Mouse (Mus musculus) kidney, embryonic 14.5 days (tissue): ENCODE results near the gene Cbx3. TPM values are rescaled to one million over a fixed set of nuclear protein-coding genes. Genes with fewer than 3 reads are reported as not detected.
A peak's percentile ranks its signal among the peaks of the same experiment; 100 is the strongest.

Source experiments
- ATAC-seq: fragments of 200-750 bp; cut with Nextera tagmentation; 2 replicates; pipeline ENCODE4 v1.8.0; 2017; ENCODE audit warnings: moderate number of reproducible peaks, mild to moderate bottlenecking, moderate TSS enrichment, moderate library complexity; ENCODE audit not compliant: low FRiP score, low TSS enrichment
- H3K27ac ChIP-seq: fragments of 300-500 bp; sonication (generic); 2 replicates; pipeline ENCODE4 v1.5.1; 2014; ENCODE audit warnings: low read depth, mild to moderate bottlenecking, low read length, moderate library complexity, mixed read lengths
- H3K27me3 ChIP-seq: fragments of 300-500 bp; sonication (generic); 2 replicates; pipeline ENCODE4 v1.6.1; 2014; ENCODE audit warnings: mild to moderate bottlenecking, low read length; ENCODE audit not compliant: control insufficient read depth, insufficient read depth
- H3K36me3 ChIP-seq: fragments of 300-500 bp; sonication (generic); 2 replicates; pipeline ENCODE4 v1.6.1; 2014; ENCODE audit warnings: low read length, mixed read lengths; ENCODE audit not compliant: control insufficient read depth, insufficient read depth
- H3K4me1 ChIP-seq: fragments of 300-500 bp; sonication (generic); 2 replicates; pipeline ENCODE4 v1.6.1; 2014; ENCODE audit warnings: low read length, mixed read lengths; ENCODE audit not compliant: control insufficient read depth, insufficient read depth
- H3K4me2 ChIP-seq: fragments of 300-500 bp; sonication (generic); replicated peaks from 2 replicates; pipeline ENCODE4 v1.6.1; 2014; ENCODE audit warnings: low read depth, mild to moderate bottlenecking, low read length
- H3K4me3 ChIP-seq: fragments of 300-500 bp; sonication (generic); 2 replicates; pipeline ENCODE4 v1.5.1; 2014; ENCODE audit warnings: mild to moderate bottlenecking, low read length
- H3K9ac ChIP-seq: fragments of 300-500 bp; sonication (generic); 2 replicates; pipeline ENCODE4 v1.6.1; 2014; ENCODE audit warnings: low read depth, mild to moderate bottlenecking, low read length, moderate library complexity
- H3K9me3 ChIP-seq: fragments of 300-500 bp; sonication (generic); 2 replicates; pipeline ENCODE4 v1.6.1; 2016; ENCODE audit warnings: low read length; ENCODE audit not compliant: control insufficient read depth
- WGBS: fragments of 180-500 bp; shearing (Covaris S2); extraction: QIAGEN DNeasy Blood & Tissue Kit; methylation state at CpG from one replicate; pipeline ENCODE4 v1.1.7; 2014; 5-methylcytosine and 5-hydroxymethylcytosine counted together
- polyA plus RNA-seq: library from polyadenylated mRNA; unstranded; fragments of >200 nt; fragmentation: Nextera tagmentation; extraction: Ambion mirVana; gene quantifications from 2 replicates; pipeline ENCODE4 v1.2.1, GENCODE M21; 2014

The Cbx3 gene
- polyA plus RNA-seq, 1 experiment from 2014 or later, result 559 TPM

- Histone ChIP-seq H3K36me3 (peaks cover 53% of the 10 kb centered on the region), H3K9me3 (no peaks in the 10 kb centered on the region), H3K4me1 (peaks cover 24% of the 10 kb centered on the region), H3K4me3 (peak overlapping the region; percentile 97), H3K27ac (no peak overlapping the region), H3K27me3 (no peaks in the 10 kb centered on the region), H3K9ac (peak overlapping the region; percentile 100; the same call in 1 of the 2 replicates), H3K4me2 (peak overlapping the region; percentile 52)
- ATAC-seq, result no peak
- 0% methylated on average over 2 of the region's 2 CpGs for WGBS
Observed at GRCm38 (mm10) chr6:51467649-51468048, 2.5 kb upstream of the Cbx3 start.

- ATAC-seq, result peak; percentile 5; the same call in 1 of the 2 replicates
- under 1% methylated on average over 62 of the region's 63 CpGs for WGBS
Observed at GRCm38 (mm10) chr6:51468891-51469561, 1.1 kb upstream of the Cbx3 start.

DNA sequence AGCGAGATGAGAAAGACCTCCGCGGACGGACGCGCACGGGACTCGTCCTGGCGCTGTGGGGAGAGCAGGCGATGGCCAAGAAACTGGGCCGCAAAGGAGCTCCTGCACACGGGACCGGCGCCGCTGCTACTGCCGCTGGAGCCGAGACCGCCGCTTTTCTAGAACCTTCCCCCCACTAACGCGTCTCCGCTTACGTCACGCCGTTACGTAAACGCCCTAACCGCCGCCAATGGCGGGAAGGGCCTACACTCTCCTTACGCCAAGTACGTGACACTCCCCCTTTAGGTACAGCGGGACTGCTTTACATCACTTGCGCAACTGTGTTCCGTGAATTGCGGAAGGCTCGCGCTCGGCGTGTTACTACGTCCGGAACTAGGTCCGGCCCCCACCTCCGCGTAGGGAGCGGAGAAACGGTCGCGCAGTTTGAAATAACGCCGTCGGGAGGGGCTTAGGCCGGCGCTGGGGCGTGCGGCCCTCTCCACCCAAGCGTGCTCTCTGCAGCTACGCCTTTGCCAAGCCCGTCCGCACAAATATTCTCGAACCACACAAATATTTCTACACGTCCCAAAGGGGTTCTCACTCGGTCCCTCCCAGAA is 347 bp upstream of the Cbx3 start, which contains the start of gene Hnrnpa2b1:
Hnrnpa2b1 (minus strand) TSS at position 180 of the 596 bp plus-strand sequence.
- WGBS, result 0% methylated on average over 63 of the region's 63 CpGs
- Histone ChIP-seq H3K9me3 (no peaks in the 10 kb centered on the region), H3K4me2 (peak within 1 kb of the TSS; percentile 52), H3K4me3 (peak within 1 kb of the TSS; percentile 97), H3K4me1 (peaks cover 34% of the 10 kb centered on the region), H3K36me3 (peaks cover 53% of the 10 kb centered on the region), H3K27ac (peak within 1 kb of the TSS; percentile 100), H3K9ac (peak within 1 kb of the TSS; percentile 100), H3K27me3 (no peaks in the 10 kb centered on the region)
- peak; percentile 93 for ATAC-seq

More at GRCm38 (mm10) chr6:51468891-51469561, 1.1 kb upstream of the Cbx3 start:
- Histone ChIP-seq H3K27ac (peak overlapping the region; percentile 100), H3K4me2 (peak overlapping the region; percentile 52), H3K9ac (peak overlapping the region; percentile 100), H3K27me3 (no peaks in the 10 kb centered on the region), H3K4me1 (peaks cover 34% of the 10 kb centered on the region), H3K4me3 (peak overlapping the region; percentile 97), H3K9me3 (no peaks in the 10 kb centered on the region), H3K36me3 (peaks cover 53% of the 10 kb centered on the region)

DNA sequence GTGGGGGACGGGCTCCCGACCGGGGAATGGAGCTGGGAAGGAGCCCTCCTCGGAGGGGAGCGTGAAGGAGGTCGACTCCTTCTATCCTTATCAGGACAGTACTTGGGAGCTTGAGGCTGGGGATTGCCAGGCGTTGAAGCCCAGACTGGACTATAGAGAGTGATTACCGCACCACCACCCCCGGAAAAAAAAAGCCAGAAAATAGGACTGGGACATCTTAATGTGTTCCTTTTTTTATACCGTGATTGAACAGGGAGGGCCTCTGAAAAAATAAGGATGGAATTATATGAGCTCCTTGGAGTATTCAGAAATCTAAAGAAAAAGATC is 982 bp downstream of the Cbx3 start:
- Histone ChIP-seq H3K27ac (peak overlapping the region; percentile 100), H3K27me3 (no peaks in the 10 kb centered on the region), H3K9me3 (no peaks in the 10 kb centered on the region), H3K36me3 (peaks cover 51% of the 10 kb centered on the region), H3K4me3 (peak overlapping the region; percentile 97), H3K4me2 (peak overlapping the region; percentile 43), H3K4me1 (peaks cover 26% of the 10 kb centered on the region), H3K9ac (peak overlapping the region; percentile 100)
- under 1% methylated on average over 10 of the region's 10 CpGs for WGBS
- ATAC-seq, result no peak; the same call in 1 of the 2 replicates

- Histone ChIP-seq H3K36me3 (peaks cover 50% of the 10 kb centered on the region), H3K27me3 (no peaks in the 10 kb centered on the region), H3K27ac (no peak overlapping the region), H3K4me3 (peak overlapping the region; percentile 97), H3K4me2 (peak overlapping the region; percentile 43), H3K9ac (peak overlapping the region; percentile 100), H3K4me1 (peaks cover 20% of the 10 kb centered on the region), H3K9me3 (no peaks in the 10 kb centered on the region)
- no peak for ATAC-seq
- 9% methylated on average over 3 of the region's 3 CpGs for WGBS
Observed at GRCm38 (mm10) chr6:51471782-51472181, 1.6 kb downstream of the Cbx3 start.

GRCm38 (mm10) chr6:51472213-51472612 is 2.1 kb downstream of the Cbx3 start:
- H3K4me3 ChIP-seq, result peak overlapping the region; percentile 97
- H3K9ac ChIP-seq, result peak overlapping the region; percentile 100
- no peak overlapping the region for H3K27ac ChIP-seq
- H3K4me1 ChIP-seq, result peaks cover 18% of the 10 kb centered on the region
- H3K9me3 ChIP-seq, result no peaks in the 10 kb centered on the region
- 47% methylated on average over 4 of the region's 4 CpGs for WGBS
- peaks cover 49% of the 10 kb centered on the region for H3K36me3 ChIP-seq
- H3K4me2 ChIP-seq, result peak overlapping the region; percentile 43
- ATAC-seq, result no peak
- H3K27me3 ChIP-seq, result no peaks in the 10 kb centered on the region

- H3K27me3 ChIP-seq, result no peaks in the 10 kb centered on the region
- no peak overlapping the region for H3K4me3 ChIP-seq
- no peak overlapping the region for H3K9ac ChIP-seq
- H3K4me2 ChIP-seq, result no peak overlapping the region
- no peaks in the 10 kb centered on the region for H3K9me3 ChIP-seq
- no peaks in the 10 kb centered on the region for H3K4me1 ChIP-seq
- H3K36me3 ChIP-seq, result peaks cover 81% of the 10 kb centered on the region
- 95% methylated on average over 4 of the region's 4 CpGs for WGBS
- no peak for ATAC-seq
- no peak overlapping the region for H3K27ac ChIP-seq
Observed at GRCm38 (mm10) chr6:51479136-51479731, 9.1 kb downstream of the Cbx3 start.

DNA sequence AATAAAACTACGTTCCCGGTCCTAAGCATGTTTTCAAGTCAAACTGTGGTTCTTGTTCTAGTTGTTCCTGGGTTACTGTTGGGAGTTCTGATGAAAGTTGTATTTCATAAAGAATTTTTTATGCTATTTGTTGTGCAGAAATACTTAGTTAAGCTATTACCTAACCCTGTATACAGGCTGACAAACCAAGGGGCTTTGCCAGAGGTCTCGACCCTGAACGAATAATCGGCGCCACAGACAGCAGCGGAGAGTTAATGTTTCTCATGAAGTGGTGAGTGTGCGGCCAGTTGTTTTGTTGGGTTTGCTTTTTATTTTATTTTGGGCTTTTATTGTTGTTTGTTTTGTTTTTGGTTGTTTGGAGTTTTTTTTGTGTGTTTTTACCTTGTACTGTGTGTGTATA is 11.4 kb downstream of the Cbx3 start:
- Histone ChIP-seq H3K4me2 (no peak overlapping the region), H3K9me3 (no peaks in the 10 kb centered on the region), H3K4me3 (no peak overlapping the region), H3K27ac (no peak overlapping the region), H3K36me3 (peaks cover 62% of the 10 kb centered on the region), H3K27me3 (no peaks in the 10 kb centered on the region), H3K4me1 (no peaks in the 10 kb centered on the region), H3K9ac (no peak overlapping the region)
- WGBS, result 88% methylated on average over 8 of the region's 8 CpGs
- ATAC-seq, result no peak

GRCm38 (mm10) chr6:51483861-51484260 is 13.7 kb downstream of the Cbx3 start:
- no peak overlapping the region for H3K4me2 ChIP-seq
- no peaks in the 10 kb centered on the region for H3K9me3 ChIP-seq
- H3K27me3 ChIP-seq, result no peaks in the 10 kb centered on the region
- H3K36me3 ChIP-seq, result peaks cover 43% of the 10 kb centered on the region
- 97% methylated on average over 3 of the region's 3 CpGs for WGBS
- no peak overlapping the region for H3K4me3 ChIP-seq
- no peak overlapping the region for H3K27ac ChIP-seq
- H3K4me1 ChIP-seq, result no peaks in the 10 kb centered on the region
- no peak overlapping the region for H3K9ac ChIP-seq
- ATAC-seq, result no peak
